Mouse (Mus musculus): Measurements from ENCODE around the gene Btnl9.
"Not testable (repeated sequence)": the region's sequence is repeated elsewhere in the genome, so short reads cannot be mapped to it uniquely, and the experiment has no call there.

The Btnl9 gene

GRCm38 (mm10) chr11:49176047-49176779 is 10.7 kb downstream of the Btnl9 start:
- not testable (repeated sequence) for DNase-seq (ENCODE audit: low spot score)

- no peak for DNase-seq (ENCODE audit: low spot score)
These were observed 11.6 kb downstream of the Btnl9 start for GRCm38 (mm10) chr11:49175345-49175744.

GRCm38 (mm10) chr11:49170576-49170975 is 16.4 kb downstream of the Btnl9 start:
- no peak for DNase-seq (ENCODE audit: low spot score)

- no peak for DNase-seq (ENCODE audit: low spot score)
These were observed 17.9 kb downstream of the Btnl9 start for GRCm38 (mm10) chr11:49168839-49169611.

- no peak for DNase-seq (ENCODE audit: low spot score)
These were observed 29.8 kb downstream of the Btnl9 start for GRCm38 (mm10) chr11:49156821-49157814.

GRCm38 (mm10) chr11:49154077-49154476 is 32.9 kb downstream of the Btnl9 start, which contains the start of gene Olfr1394:
TSS of gene Olfr1394 (plus strand) at chr11:49154377.
- no peak for DNase-seq (ENCODE audit: low spot score)

- DNase-seq (ENCODE audit: low spot score), result no peak
These were observed 45.0 kb downstream of the Btnl9 start, which contains the start of gene Olfr1395 for GRCm38 (mm10) chr11:49141974-49142373. TSS of gene Olfr1395 (plus strand) at chr11:49142274.

GRCm38 (mm10) chr11:49124169-49124568 is 62.8 kb downstream of the Btnl9 start:
- no peak for DNase-seq (ENCODE audit: low spot score)

GRCm38 (mm10) chr11:49119635-49120034 is 67.3 kb downstream of the Btnl9 start:
- DNase-seq (ENCODE audit: low spot score), result no peak

All from layer of hippocampus, adult 11-12 months (tissue).